Mouse (Mus musculus) B cell, adult 2 months (primary cell): Measurements from ENCODE around the gene Col4a1.

ENCODE experiments used
- DNase-seq, 2 experiments: peaks; one replicate each; pipeline ENCODE4 v3.0.0; 2022

Col4a1 gene

DNA sequence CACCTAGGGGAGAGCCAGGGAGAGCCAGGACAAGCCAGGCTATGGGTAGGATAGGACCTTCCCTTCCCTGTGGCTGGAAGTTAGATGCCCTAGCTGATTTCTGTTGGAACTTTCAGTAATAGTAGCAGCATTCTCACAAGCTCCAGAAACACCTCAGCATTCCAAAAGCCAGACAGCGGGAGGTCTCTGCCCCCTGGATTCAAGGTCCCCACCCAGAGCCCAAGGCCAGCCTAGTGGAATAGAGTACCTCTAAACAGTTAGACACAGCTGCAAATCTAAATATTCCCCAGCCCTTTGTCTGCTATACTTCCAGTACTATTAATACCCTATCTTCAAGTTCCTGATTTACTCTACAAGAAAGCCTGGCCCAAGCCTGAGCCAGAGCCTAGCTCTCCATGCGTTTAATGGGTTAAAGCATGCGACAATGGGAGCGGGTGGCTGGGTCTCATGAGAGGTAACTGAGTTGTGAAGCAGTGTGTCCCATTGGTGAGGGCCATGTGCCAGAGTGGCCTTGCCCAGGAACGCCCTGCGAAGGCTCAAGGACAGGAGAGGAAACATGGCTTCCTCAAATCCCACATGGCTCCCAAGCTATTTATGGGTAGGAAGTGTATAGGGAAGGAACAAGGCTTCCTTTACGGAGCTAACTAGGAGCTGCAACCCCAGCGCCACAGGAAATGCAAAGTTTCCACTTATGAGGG lies 15.3 kb downstream of the Col4a1 start:
- no peak for DNase-seq

DNA sequence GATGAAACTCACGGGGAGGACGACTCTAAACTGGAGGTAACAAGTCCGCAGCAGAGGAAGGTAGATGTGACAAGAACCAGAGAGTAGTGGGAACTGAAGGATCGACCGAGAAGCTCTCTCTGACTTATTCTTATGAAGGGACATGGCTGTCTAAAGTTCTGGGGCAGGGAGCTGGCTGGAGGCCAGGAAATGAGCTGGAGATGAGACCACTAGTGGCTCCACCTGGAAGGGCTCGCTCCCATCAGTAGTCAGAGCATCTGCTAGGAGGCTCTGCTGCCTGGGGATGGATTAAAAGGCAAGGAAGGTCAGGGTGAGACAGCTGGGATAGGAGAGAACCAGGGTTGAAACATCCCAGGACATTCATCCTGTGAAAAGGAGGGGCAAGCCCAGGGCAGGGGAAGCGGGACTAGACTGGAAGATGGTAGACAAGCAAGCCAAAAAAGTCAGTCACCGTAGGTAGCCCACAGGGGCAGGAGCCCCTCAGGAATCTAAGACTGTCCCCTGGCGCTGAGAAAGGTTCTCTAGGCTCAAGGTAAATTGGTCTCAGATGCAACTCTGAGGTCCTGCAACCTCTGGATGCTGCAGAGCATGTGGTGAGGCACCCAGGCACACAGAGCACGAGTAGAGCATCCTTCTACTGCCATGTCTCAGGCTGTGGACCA lies 16.2 kb downstream of the Col4a1 start:
- no peak for DNase-seq

DNA sequence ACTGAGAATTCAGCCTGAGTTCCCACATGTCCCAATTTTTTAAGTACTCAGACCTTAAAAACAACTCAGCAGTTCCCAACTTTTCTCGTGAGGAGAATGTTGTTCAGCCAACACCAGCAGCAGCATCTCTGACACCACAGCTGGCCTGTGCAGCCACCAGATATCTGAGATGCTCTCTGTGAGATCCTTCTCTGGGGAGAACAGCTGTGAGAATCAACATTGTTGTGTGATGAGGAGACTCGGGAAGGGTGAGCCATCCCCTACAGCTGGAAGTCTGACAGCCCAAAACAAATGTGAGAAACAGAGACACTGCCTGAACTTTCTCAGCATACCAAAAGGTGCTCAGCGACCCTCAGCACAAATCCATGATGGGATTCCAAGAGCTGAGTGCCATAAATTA lies 20.0 kb downstream of the Col4a1 start:
- DNase-seq = no peak

DNA sequence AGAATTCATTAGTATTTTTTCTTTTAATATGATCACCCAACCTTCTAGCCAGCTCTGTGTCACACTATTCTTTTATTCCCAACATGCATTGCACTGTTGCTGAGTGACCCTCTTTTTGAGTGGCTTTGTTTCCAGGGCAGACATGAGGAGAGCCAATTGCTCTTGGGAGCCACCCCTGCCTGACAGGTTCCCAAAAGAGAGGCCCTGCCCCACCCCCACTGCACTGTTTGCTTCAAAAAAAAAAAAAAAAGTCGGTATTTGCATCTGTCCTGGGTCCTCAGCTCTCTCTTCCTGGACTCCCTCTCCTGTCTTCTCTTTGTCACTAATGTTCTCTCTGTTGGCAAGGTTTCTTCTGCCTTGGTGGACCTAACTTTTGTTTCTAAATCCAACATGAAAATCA lies 22.1 kb downstream of the Col4a1 start:
- no peak for DNase-seq

DNA sequence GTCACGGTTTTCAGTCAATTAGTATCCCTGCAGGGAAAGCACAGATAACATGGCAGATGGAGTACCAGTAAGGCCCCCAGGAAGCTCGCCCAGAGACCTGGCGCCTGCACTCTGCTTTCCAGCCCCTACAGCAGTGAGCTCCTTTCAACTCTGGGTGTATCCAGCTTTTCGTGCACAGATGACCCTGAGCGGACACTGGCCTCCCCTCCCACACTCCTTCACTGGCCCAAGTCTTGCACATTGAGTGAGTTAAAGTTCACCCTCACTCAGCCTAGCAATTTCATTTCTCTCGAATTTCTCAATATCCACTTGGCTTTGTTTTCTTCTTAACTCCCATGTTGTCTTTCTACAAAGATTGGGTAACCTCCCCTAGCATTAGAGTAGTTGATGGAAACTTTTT lies 24.3 kb downstream of the Col4a1 start:
- no peak for DNase-seq

DNA sequence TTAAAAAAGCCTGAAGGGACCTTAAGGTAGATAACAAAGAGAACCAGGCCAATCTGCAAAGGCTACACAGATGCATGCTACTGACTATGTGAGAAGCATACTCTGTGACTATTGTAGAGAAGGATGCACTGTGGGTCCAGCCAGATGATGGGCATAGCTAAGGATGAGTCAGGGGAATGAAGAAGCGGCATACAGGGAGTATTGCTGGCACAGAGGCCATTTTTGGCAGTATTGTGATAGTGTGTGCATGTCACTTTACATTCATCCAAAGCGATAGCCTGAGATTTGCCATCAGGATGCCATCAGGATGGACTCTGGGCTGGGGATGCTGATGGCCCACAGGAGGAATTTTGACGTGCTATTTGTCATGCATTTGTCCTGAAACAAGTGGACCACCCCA lies 25.5 kb downstream of the Col4a1 start:
- DNase-seq = no peak

DNA sequence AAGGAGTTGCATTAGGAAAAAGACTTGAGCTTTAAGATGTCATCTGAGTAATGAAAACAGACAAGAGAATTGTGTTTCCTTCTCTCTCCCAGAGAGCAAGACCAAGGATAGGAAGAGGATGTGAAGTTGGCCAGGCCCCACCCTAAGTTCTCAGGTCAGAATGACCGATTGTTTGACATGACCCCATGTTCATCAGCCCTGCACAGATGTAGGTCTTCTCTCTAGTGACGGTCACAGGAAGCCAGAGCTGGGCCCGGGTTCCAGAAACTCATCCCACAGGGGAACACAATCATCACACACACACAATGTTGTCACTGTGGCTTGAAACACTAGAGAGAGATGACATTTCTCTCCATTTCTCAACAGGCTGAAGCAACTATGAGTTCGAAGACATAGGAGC lies 27.2 kb downstream of the Col4a1 start:
- DNase-seq = no peak

DNA sequence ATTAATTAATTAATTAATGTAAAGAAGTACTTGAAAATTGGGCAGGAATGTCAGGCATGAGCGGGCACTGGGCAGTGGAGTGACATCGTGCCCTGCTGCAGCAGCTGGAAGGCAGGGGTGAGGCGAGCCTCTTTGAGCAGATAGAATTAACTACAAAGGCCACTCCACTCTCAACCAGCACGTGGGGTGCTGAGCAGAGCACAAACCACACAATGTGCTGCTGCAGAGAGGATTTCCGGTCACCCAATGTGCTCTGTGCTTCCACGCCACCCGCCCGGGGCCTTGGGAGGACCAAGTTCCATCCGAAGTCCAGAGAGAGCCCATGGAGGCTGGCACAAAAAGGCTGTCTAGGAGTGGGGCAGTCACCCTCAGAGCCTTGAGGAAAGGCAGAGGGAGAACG lies 29.4 kb downstream of the Col4a1 start:
- no peak for DNase-seq

DNA sequence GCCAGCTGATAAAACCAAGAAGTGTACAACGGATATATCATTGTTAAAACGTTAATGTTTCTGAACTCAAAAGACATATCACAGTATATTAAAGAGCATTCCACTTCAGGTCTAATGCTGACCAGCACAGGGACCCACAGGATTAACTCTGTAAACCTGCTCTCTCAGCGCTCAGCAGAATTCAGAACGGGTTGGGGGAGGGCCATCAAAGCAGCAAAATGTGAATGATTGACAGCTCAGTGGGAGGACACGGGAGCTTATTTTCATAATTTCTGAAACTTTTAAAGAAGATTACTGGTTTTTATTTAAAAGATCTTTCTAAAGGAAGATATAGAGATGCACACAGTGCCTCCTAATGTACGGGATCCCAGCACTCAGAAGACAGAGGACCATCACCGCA lies 29.9 kb downstream of the Col4a1 start:
- DNase-seq = no peak

DNA sequence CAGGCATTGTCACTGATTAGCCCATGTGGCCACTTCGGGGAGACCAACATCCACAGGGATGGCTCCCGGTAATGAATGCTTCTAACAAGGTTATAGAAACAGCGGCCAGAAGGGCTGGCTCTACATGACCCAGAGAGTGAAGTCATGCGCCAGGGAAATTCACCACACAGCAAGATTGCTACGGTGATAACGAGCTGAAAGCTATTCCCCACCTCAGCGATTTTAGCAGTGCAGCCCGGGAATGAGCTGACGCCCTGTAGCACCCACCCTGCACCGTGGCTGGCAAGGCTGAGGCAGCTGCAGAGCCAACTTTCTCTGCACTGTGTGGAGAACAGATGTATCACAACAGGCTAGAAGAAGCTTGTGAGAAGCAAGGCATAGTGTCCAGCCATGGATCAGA lies 30.5 kb downstream of the Col4a1 start:
- no peak for DNase-seq

DNA sequence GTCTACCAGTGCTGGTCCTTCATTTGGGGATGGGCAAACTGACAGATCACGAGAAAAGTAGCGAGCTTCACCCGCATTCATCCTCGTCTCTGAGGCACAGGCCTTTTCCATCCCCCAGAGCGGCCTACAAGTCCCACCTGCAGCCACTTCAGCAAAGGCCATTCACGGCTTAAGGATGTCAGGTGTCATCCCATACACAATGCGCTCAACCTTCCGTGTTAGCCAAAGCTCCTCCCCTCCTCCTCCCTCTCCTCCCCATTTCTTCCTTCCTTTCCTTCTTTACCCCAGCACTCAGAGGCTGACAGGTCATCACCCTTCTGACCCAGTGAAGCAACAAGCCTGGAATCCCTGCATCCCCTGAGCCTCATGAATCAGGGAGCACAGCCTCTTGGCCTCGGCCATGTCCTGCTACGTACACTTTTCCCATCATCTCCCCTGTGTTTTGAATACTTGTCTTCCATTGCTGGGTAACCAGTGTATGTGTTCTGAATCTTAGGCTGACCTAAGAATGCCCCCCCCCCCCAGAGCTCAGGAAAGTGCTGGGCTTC lies 31.8 kb downstream of the Col4a1 start:
- DNase-seq = no peak

DNA sequence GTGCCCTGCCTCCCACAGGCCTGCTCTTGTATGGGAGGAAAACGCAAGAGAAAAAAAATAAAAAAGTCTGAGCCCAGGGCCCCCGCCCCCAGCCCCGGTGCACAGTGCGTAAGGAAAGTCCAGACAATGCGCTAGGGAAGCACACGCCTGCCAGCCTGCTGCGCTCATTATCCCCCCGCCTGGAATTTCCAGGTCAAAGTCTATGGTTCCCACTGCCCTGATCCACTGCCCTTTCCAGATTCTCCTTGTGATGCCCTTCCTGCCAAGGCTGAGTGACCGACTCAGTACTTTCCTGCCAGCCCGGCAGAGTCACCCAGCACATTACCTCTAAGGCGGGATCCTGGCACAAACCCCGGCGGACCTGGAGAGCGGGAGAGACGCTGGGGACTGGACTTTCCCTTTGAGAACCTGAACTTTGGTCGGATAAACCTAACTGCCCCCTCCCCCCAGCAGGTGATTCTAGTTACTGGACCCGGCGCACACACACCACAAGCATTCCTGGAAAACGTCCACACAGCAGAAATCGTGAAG lies 33.3 kb downstream of the Col4a1 start:
- no peak for DNase-seq

DNA sequence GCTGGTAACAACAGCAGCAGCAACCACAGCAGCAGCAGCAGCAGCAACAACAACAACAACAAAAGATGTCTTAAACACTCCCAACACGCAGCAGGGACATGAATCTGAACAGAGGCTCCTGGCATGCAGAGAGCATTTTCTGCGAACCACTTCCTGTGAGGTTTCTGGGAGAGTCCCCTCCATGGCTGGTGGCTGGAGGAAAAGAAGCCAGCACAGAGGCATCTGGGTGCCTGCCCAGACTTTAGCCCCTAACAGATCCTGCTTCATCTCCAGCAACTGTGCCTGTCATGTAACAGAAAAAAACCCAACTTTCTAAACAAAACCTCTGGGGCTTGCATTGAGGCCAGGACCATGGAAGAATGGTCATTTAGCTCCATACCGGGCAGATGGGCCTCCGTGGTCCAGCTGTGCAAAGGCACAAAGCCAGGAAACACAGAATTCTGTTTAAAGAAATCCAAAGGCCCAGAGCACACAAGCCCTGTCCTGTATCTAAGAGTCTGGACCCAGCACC lies 34.5 kb downstream of the Col4a1 start:
- no peak for DNase-seq

DNA sequence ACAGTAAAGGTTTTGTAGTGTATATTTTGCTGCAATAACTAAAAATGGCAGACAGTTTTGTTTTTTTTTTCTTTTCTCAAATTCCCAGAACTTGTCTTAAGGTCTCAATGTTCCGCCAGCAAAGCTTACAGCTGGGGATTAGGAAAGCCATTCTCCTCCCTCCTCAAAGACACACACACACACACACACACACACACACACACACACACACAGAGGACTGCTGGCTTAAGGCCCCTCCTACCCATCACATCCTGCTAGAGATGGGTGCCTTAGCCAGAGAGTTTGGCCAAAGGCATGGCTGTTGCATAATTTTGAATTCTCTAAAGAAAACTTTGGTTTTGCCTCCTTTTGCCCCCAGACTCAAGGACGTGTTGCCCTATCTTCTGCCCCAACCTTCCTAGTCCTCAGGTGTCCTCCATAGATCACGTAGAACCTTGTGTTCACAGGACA lies 35.0 kb downstream of the Col4a1 start:
- DNase-seq = no peak

DNA sequence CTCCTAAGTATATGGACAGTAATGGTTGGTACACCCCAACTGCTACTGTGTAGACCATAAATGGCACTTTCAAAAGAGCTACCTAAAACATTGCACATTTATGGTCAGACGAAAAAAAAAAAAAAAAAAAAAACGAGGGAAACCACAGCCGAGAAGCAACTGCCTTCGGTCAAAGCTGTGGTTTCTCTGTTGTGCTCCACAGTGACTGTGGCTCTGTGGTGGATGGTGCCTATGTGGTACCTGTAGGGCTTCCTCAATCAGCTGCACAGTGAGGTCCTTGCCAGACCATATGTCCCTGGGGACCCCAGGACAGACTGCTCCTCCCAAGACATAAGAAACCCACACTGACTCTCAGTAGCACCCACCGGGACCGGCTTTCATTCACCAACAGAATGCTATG lies 36.3 kb downstream of the Col4a1 start:
- DNase-seq = no peak

DNA sequence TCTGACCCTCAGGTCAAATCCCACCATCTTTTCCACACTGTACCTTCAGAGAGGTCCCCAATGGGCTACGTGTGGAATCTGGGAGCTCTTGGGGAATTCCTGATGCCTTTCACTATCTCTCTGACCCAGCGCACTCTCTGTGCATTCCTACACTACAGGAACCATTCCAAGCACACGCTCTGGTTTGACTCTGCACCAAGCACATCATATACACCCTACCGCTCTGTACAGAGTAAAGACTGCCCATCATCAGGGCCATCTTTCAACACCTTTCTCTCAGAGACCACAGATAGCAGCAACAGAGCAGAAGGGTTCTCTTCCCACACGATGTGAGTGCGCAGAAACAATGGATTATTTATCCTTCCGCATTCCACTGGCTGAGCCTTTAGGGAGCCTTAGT lies 38.2 kb downstream of the Col4a1 start:
- DNase-seq = no peak

DNA sequence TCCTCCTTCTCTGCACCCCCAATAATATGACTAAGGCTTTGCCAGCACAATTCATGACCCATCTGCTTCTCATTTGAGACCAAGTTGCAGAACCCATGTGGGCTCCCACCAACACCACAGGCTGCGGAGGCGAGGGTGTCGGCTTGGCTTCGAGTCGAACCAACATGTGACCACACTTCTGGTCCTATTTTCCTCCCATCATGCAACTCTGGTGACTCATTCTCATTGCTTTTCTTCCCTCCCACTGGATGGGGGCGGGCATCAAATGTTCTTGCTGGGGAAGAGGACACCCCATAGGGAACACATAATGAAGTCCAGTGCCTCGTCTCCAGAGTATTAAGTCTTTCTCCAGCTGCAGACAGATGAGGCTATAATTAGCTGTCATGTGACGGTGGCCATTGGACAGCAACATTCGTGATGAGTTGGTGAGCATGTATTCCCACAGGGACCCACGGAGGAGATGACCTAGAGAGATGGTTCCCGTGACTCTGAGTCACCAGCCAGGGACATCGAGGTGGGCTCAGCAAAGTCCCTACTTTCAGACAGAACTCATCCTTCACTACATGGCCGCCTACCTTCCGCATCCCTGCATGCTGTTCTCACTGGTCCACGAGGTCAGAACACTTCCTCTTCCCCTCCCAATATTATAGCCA lies 39.0 kb downstream of the Col4a1 start:
- no peak for DNase-seq

DNA sequence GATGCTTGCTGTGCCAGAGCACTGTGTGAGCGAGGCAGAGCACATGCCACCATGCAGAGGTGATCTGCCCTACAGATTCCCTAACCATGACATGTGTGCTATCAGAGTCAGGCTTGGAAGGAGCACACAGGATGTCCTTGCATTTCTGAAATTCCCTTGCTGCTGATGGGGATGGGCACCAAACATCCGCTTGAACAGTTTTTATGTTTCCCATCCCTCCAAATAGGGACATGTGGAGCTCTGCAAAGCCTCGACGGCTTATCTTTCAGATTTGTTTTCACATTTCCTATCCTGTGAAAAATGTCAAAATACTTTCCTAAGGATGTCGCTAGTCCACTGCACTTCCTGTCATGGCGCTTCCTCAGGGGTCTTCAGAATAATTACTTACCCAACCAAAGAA lies 40.4 kb downstream of the Col4a1 start:
- no peak for DNase-seq

DNA sequence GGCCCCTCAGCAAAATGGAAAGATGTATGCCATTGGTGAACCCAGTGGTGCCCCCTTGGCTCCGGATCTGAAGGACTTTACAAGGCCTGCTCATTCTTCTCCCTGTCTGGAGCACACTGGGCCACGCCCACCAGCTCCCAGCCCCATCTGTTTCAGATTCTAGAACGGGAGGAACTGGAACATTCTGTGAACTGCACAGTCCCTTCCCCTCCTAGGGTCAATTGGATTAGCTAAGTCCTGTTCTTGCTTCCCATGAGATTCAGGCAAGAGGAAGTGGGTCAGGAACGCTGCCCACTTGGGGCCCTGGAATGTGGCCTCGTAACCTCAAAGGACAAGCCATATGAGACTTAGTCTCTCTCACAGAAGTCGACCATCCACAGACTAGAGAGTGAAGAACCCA lies 41.8 kb downstream of the Col4a1 start:
- no peak for DNase-seq

DNA sequence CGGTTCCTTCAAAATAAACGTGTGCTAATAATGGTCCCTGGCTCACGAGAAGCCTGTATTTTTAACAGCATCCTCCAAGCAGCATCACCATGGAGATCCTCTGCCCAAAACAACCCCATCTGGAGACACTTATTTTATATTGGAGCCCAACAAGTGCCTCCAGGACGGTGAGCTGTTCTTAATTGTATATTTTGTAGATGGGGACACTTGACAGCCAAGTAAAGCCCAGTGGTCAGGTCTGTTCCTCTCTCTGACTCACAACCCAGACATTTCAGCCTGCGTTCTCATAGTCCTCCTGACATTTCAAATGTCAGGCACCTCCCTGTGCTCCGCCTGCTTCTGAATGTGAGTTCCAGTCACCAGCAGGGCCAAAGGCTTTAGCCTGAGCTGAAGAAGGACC lies 43.9 kb downstream of the Col4a1 start:
- DNase-seq = no peak

DNA sequence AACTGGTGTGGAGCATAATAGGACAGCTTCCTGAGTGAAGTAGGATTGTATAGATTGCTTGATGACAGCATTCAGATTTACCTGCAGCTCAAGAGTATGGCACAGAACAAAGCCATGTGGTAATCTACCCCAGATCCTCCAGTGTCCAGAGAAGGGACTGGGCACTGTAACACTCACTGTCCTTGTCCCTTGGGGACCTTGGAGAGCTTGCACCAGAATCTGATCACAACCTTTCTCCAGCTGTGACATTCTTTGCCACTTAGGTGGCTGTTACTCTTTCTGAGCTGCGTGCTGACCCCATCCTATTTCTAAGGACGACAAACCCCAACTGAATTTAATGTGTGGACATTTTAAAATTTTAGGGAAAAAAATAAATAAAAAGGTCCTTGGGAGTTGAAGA lies 46.2 kb downstream of the Col4a1 start:
- DNase-seq = no peak

DNA sequence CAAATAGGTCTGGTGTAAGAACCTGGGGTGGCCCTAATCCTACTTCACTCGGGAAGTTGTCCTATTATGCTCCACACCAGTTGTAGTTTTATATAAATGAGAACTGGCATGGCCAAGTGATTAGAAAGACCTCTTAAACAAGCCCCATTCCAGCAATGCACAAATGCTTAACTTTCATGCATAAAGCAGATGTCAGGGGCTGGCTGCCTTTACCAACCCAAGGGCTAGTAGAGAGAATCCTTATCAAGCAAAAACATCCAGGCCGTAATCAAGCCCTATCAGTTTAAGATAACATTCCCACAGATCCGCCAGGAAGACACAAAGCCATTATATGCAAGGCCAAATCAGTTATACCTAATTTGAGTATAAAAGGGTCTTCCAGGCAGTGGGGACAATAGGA lies 46.7 kb downstream of the Col4a1 start:
- no peak for DNase-seq

DNA sequence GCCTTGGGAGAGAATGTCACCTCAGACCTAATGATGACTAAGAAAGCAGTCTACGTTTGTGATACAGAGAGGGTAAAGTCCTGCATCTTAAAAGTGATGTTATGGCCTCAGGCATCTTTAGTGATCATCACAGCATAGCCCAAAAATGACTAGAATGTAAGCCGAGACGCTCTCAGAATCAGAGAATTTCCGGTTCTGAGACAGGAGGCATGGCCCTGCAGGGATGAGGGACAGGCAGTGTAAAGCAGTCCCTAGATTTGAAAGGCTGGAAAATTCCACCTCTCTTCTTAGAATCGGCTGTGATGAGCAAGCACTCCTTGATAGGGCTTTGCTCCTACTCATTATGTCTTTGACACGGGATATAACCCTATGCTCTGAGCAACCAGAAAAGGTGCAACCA lies 48.8 kb downstream of the Col4a1 start:
- DNase-seq = no peak
